Mouse (Mus musculus) C2C12 (cell line): ENCODE data around the gene Spred1.

ENCODE experiments used
- CEBPB ChIP-seq: IDR thresholded peaks from one replicate; pipeline ENCODE4 v1.6.1; 2011; ENCODE audit warnings: low read depth, mild to moderate bottlenecking, control low read depth, moderate library complexity
- CTCF ChIP-seq: IDR thresholded peaks from one replicate; pipeline ENCODE4 v1.5.1; 2011; ENCODE audit not compliant: control insufficient read depth, insufficient read depth, insufficient read length
- FOSL1 ChIP-seq: IDR thresholded peaks from one replicate; pipeline ENCODE4 v1.8.0; 2011; ENCODE audit warnings: mild to moderate bottlenecking, low read length; ENCODE audit not compliant: poor library complexity, insufficient read depth, severe bottlenecking
- MYOD1 ChIP-seq: IDR thresholded peaks from one replicate; pipeline ENCODE4 v1.6.1; 2011; ENCODE audit warnings: low read depth; ENCODE audit not compliant: control insufficient read depth, insufficient read length
- MYOG ChIP-seq: IDR thresholded peaks from one replicate; pipeline ENCODE4 v1.6.1; 2011; ENCODE audit not compliant: control insufficient read depth, insufficient read length; ENCODE audit errors: extremely low read depth
- USF1 ChIP-seq: IDR thresholded peaks from one replicate; pipeline ENCODE4 v1.6.1; 2011; ENCODE audit warnings: low read depth, mild to moderate bottlenecking, control low read depth, moderate library complexity

DNA sequence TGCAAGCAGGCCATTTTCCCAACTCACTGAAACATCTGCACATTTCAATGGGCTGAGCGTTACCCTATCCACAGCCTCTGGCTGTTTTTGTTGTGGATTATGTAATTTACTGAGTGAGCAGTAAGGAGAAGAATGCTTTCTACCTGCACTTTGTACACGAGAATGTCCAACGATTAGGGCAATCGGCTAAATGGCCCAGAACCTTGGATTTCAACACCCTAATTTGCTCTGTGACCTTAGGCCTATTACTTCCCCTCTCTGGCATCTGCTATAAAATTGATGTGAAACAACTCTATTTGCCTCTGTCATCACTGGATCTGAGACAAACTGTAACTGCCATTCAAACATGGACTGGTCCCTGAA, 33.7 kb upstream of the Spred1 start:
- TF ChIP-seq USF1 (no peak), CTCF (no peak), MYOD1 (no peak), MYOG (no peak), CEBPB (no peak), FOSL1 (no peak)
